In the genomic region with DNA sequence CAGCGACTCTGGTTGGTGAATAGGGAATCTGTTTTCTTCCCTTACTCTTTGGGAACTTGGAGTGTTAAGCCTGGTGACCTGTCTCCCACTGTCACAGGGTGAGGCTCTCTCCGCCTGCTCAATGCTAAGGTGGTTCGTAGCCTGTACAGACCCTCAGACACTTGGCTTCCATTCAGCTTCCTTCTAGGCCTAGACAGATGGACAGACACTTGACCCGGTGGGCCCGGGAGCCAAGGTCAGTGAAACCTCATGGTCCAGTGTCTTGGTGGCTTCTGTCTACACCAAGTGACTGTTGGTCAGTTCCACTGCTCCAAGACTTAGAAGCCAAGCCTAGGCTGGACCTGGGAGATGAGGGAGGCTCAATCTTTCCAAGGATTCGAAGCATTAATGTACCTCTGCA, we compare ENCODE assay signal across 8 mouse cellular contexts. TPM values are rescaled to one million over a fixed set of nuclear protein-coding genes. Genes with fewer than 3 reads are reported as not detected.
DNase-seq lines count a peak whose midpoint lies in the region; ATAC-seq and TF ChIP-seq lines count a peak whose summit lies in the region.
"Had no signal": no experiment of that assay in that cellular context is flagged by ENCODE, and none has a peak within 500 bp of the region (broad histone marks: within the 10 kb centered on the region; RNA-seq: fewer than 3 reads in every experiment).

No protein-coding gene starts in this region.

- no peak overlapping the region for H3K27ac ChIP-seq in kidney, embryonic 15.5 days
- no peak overlapping the region for H3K27ac ChIP-seq in CH12.LX (ENCODE audit: insufficient read depth, low read depth)
- H3K27ac ChIP-seq in liver, embryonic 12.5 days = no peak overlapping the region
- H3K27ac ChIP-seq: neural tube, embryonic 12.5 days had no signal

- TF ChIP-seq CTCF in CH12.LX (conservative IDR thresholded peaks at IDR 0.05 in 1 of 2, IDR thresholded peaks at IDR 0.05 in 1 of 2; ENCODE audit: low read depth in 2 of 2, low read length in 2 of 2) (no peak), G1E (IDR thresholded peaks at IDR 0.05; ENCODE audit: low read depth, low read length) (no peak)

- DNase-seq in kidney, postnatal 14 days = no peak
- no peak for DNase-seq in CH12.LX (ENCODE audit: extremely low read depth)
- no peak for DNase-seq in G1E (ENCODE audit: low spot score)
- no peak for DNase-seq in ovary, postnatal 36 days (ENCODE audit: low spot score)
- no peak for DNase-seq in urinary bladder, postnatal 14 days (ENCODE audit: low spot score)

- no peak for TF ChIP-seq EP300 in CH12.LX (IDR thresholded peaks at IDR 0.05; ENCODE audit: low read length)

- no peaks in the 10 kb centered on the region; the same call in 1 of the 2 replicates for H3K79me2 ChIP-seq in CH12.LX (replicated peaks; ENCODE audit: control insufficient read depth, extremely low read depth, insufficient read depth, poor library complexity, severe bottlenecking)

- 91% methylated on average over 6 of the region's 6 CpGs for WGBS in kidney, embryonic 15.5 days
- WGBS in liver, embryonic 12.5 days (ENCODE audit: insufficient replicate concordance) = 73% methylated on average over 6 of the region's 6 CpGs

- H3K4me1 ChIP-seq in kidney, embryonic 15.5 days = peaks cover 43% of the 10 kb centered on the region
- H3K4me1 ChIP-seq in CH12.LX (ENCODE audit: control insufficient read depth in 1 of 2, insufficient read depth in 2 of 2) = peaks cover 0 to 15% of the 10 kb centered on the region in 2 experiments; a peak in 3 of 4 replicates
- H3K4me1 ChIP-seq in G1E (ENCODE audit: insufficient read depth, low read depth, low read length) = peaks cover 65% of the 10 kb centered on the region
- peaks cover 50% of the 10 kb centered on the region for H3K4me1 ChIP-seq in liver, embryonic 12.5 days

- 0 out of 2 replicates have a peak, but pooled peaks cover 5% of the 10 kb centered on the region for H3K9me3 ChIP-seq in kidney, embryonic 15.5 days (replicated peaks)
- H3K9me3 ChIP-seq in CH12.LX (replicated peaks; ENCODE audit: low read length) (peaks cover 16% of the 10 kb centered on the region), G1E (replicated peaks) (no peaks in the 10 kb centered on the region)
- no peaks in the 10 kb centered on the region for H3K9me3 ChIP-seq in liver, embryonic 12.5 days (replicated peaks)
- H3K9me3 ChIP-seq: neural tube, embryonic 12.5 days had no signal

- no peak overlapping the region for H3K9ac ChIP-seq in kidney, embryonic 15.5 days
- H3K9ac ChIP-seq in CH12.LX (ENCODE audit: insufficient read depth, low read depth) = peak overlapping the region; percentile 72
- no peak overlapping the region for H3K9ac ChIP-seq in liver, embryonic 12.5 days
- H3K9ac ChIP-seq: neural tube, embryonic 12.5 days had no signal

- no peaks in the 10 kb centered on the region for H3K36me3 ChIP-seq in kidney, embryonic 15.5 days
- H3K36me3 ChIP-seq in CH12.LX (replicated peaks in 1 of 2; ENCODE audit: control insufficient read depth in 1 of 2, insufficient read depth in 1 of 2, low read length in 1 of 2) (no peaks in the 10 kb centered on the region), G1E (replicated peaks) (peaks cover 58% of the 10 kb centered on the region)
- no peaks in the 10 kb centered on the region; the same call in 1 of the 2 replicates for H3K36me3 ChIP-seq in liver, embryonic 12.5 days
- H3K36me3 ChIP-seq: neural tube, embryonic 12.5 days had no signal

- H3K4me2 ChIP-seq in kidney, embryonic 15.5 days = 0 out of 2 replicates have a peak overlapping the region, but pooled peaks have one; percentile 19
- peak overlapping the region; percentile 48; the same call in 1 of the 2 replicates for H3K4me2 ChIP-seq in CH12.LX (ENCODE audit: insufficient read depth, low read depth, poor library complexity, severe bottlenecking)
- H3K4me2 ChIP-seq in liver, embryonic 12.5 days = peak overlapping the region; percentile 87
- H3K4me2 ChIP-seq: neural tube, embryonic 12.5 days had no signal

- TF ChIP-seq RAD21 in CH12.LX (IDR thresholded peaks at IDR 0.05; ENCODE audit: low read depth, low read length) = no peak

- no peak for ATAC-seq in kidney, embryonic 15.5 days (replicated peaks; ENCODE audit: low FRiP score)
- no peak for ATAC-seq in G1E (ENCODE audit: extremely low read depth, insufficient number of reproducible peaks, low FRiP score, poor library complexity, severe bottlenecking)
- ATAC-seq in liver, embryonic 12.5 days = no peak

- no peak for TF ChIP-seq POLR2A in CH12.LX (IDR thresholded peaks at IDR 0.05; ENCODE audit: low read depth, low read length)

- in situ Hi-C loops in CH12.LX (cut with MboI; ENCODE audit: low pct_ligation_motif_present, low pct_unique_long_range_greater_than_20kb, low sequenced_read_pairs) = no loop called here

- peaks cover 20% of the 10 kb centered on the region for H3K27me3 ChIP-seq in kidney, embryonic 15.5 days
- H3K27me3 ChIP-seq in CH12.LX (replicated peaks) (peaks cover 73% of the 10 kb centered on the region), G1E (ENCODE audit: insufficient read depth, low read length) (peaks cover 15% of the 10 kb centered on the region; the same call in 1 of the 2 replicates)
- H3K27me3 ChIP-seq in liver, embryonic 12.5 days (replicated peaks) = peaks cover 53% of the 10 kb centered on the region

- dilution Hi-C loops in CH12.LX (cut with MboI; ENCODE audit: extremely low pct_ligation_motif_present, extremely low pct_unique_long_range_greater_than_20kb, low sequenced_read_pairs) = loop anchor here (25.0 kb wide), 1 partner anchor 196 kb away; no protein-coding TSS in a partner anchor

- H3K4me3 ChIP-seq in kidney, embryonic 15.5 days (replicated peaks) = no peak overlapping the region
- H3K4me3 ChIP-seq in CH12.LX (replicated peaks in 1 of 3; ENCODE audit: low read depth in 2 of 3, low read length in 2 of 3, poor library complexity in 1 of 3) (peak overlapping the region in 1 of 3 experiments; percentile 64), G1E (ENCODE audit: low read depth, low read length) (peak overlapping the region; percentile 86; the same call in 1 of the 2 replicates)
- peak overlapping the region; percentile 72; the same call in 1 of the 2 replicates for H3K4me3 ChIP-seq in liver, embryonic 12.5 days
- H3K4me3 ChIP-seq: neural tube, embryonic 12.5 days had no signal

TF ChIP-seq in CH12.LX, 34 proteins besides CTCF, POLR2A, EP300 and RAD21 (continues in another document):
- no peak for TF ChIP-seq TBP (conservative IDR thresholded peaks at IDR 0.05; ENCODE audit: low read depth, low read length)
- TF ChIP-seq ZMIZ1 (IDR thresholded peaks at IDR 0.05; ENCODE audit: low read depth, low read length) = no peak
- TF ChIP-seq TCF12 (IDR thresholded peaks at IDR 0.05; ENCODE audit: low read depth, low read length) = no peak
- TF ChIP-seq UBTF (IDR thresholded peaks at IDR 0.05; ENCODE audit: low read depth, low read length) = no peak
- no peak for TF ChIP-seq BHLHE40 (IDR thresholded peaks at IDR 0.05; ENCODE audit: low read depth, low read length)
- no peak for TF ChIP-seq PAX5 (IDR thresholded peaks at IDR 0.05; ENCODE audit: low read length)
- no peak for TF ChIP-seq ZNF384 (IDR thresholded peaks at IDR 0.05; ENCODE audit: low read depth, low read length)
- TF ChIP-seq NRF1 (IDR thresholded peaks at IDR 0.05; ENCODE audit: low read depth, low read length) = no peak
- no peak for TF ChIP-seq ETS1 (conservative IDR thresholded peaks at IDR 0.05; ENCODE audit: low read depth, low read length)
- TF ChIP-seq POLR2AphosphoS2 (IDR thresholded peaks at IDR 0.05; ENCODE audit: low read depth, low read length) = no peak
- TF ChIP-seq MAFK (IDR thresholded peaks at IDR 0.05; ENCODE audit: insufficient replicate concordance, low read length) = no peak
- no peak for TF ChIP-seq MEF2A (IDR thresholded peaks at IDR 0.05; ENCODE audit: borderline replicate concordance, low read depth, low read length)
- TF ChIP-seq USF1 (IDR thresholded peaks at IDR 0.05; ENCODE audit: low read depth, low read length) = no peak
- TF ChIP-seq SMC3 (IDR thresholded peaks at IDR 0.05; ENCODE audit: low read depth, low read length) = no peak

RNA-seq across cellular contexts. Expression of a gene that starts 1.8 kb away (rescaled TPM):
- 47.3 and 48.1 TPM in 2 replicates for polyA plus RNA-seq in kidney, embryonic 15.5 days (2015; fragmentation: Nextera tagmentation; extraction: Ambion mirVana)
- total RNA-seq in CH12.LX (2012; rRNA removed) (30.9 and 31.0 TPM in 2 replicates), CH12.LX (2014; rRNA removed) (25.1 and 27.9 TPM in 2 replicates), G1E (2014; fragmentation: Nextera tagmentation) (14.1 and 20.1 TPM in 2 replicates), G1E (2017) (17.5 and 18.3 TPM in 2 replicates)
- polyA plus RNA-seq in CH12.LX (2012; ENCODE audit: insufficient read length, low read depth) (29.4 and 29.5 TPM in 2 replicates), G1E (2012) (36.9 and 38.8 TPM in 2 replicates)
- 27.3 and 30.4 TPM in 2 replicates for polyA plus RNA-seq in liver, embryonic 12.5 days (2016; fragmentation: Nextera tagmentation; extraction: Ambion mirVana)

RNA-seq across cellular contexts. Expression of a gene that starts 2.7 kb away (rescaled TPM):
- polyA plus RNA-seq in kidney, embryonic 15.5 days (2015; fragmentation: Nextera tagmentation; extraction: Ambion mirVana) = 5.1 and 5.7 TPM in 2 replicates
- total RNA-seq in CH12.LX (2012; rRNA removed) = 2.3 and 6.2 TPM in 2 replicates
- total RNA-seq in CH12.LX (2014; rRNA removed) = 0.19 TPM in 1 of 2 replicates, not detected in the other
- polyA plus RNA-seq in CH12.LX (2012; ENCODE audit: insufficient read length, low read depth) = 0.24 TPM in 1 of 2 replicates, not detected in the other
- total RNA-seq in G1E (2014; fragmentation: Nextera tagmentation) = 10.5 and 12.5 TPM in 2 replicates
- 12.9 and 33.6 TPM in 2 replicates for total RNA-seq in G1E (2017)
- polyA plus RNA-seq in G1E (2012) = 61.6 and 87.9 TPM in 2 replicates
- 21.8 and 23.4 TPM in 2 replicates for polyA plus RNA-seq in liver, embryonic 12.5 days (2016; fragmentation: Nextera tagmentation; extraction: Ambion mirVana)

RNA-seq across cellular contexts. Expression of a gene that starts 30.1 kb away (rescaled TPM):
- polyA plus RNA-seq in kidney, embryonic 15.5 days (2015; fragmentation: Nextera tagmentation; extraction: Ambion mirVana) = 12.1 and 12.8 TPM in 2 replicates
- total RNA-seq in CH12.LX (2012; rRNA removed) (10.3 and 15.0 TPM in 2 replicates), CH12.LX (2014; rRNA removed) (not detected in 2 replicates), G1E (2014; fragmentation: Nextera tagmentation) (6.2 and 8.1 TPM in 2 replicates), G1E (2017) (0.11 TPM in 1 of 2 replicates, not detected in the other)
- polyA plus RNA-seq in CH12.LX (2012; ENCODE audit: insufficient read length, low read depth) (2.4 TPM in 1 of 2 replicates, not detected in the other), G1E (2012) (not detected in 2 replicates)
- 1.8 and 4.8 TPM in 2 replicates for polyA plus RNA-seq in liver, embryonic 12.5 days (2016; fragmentation: Nextera tagmentation; extraction: Ambion mirVana)

RNA-seq across cellular contexts. Expression of a gene that starts 59.5 kb away (rescaled TPM):
- polyA plus RNA-seq in kidney, embryonic 15.5 days (2015; fragmentation: Nextera tagmentation; extraction: Ambion mirVana) = 284 and 313 TPM in 2 replicates
- total RNA-seq in CH12.LX (2012; rRNA removed) (126 TPM in 2 replicates), CH12.LX (2014; rRNA removed) (84.0 and 92.8 TPM in 2 replicates), G1E (2014; fragmentation: Nextera tagmentation) (149 and 162 TPM in 2 replicates), G1E (2017) (81.3 and 83.9 TPM in 2 replicates)
- polyA plus RNA-seq in CH12.LX (2012; ENCODE audit: insufficient read length, low read depth) (157 and 184 TPM in 2 replicates), G1E (2012) (197 and 203 TPM in 2 replicates)
- 256 and 259 TPM in 2 replicates for polyA plus RNA-seq in liver, embryonic 12.5 days (2016; fragmentation: Nextera tagmentation; extraction: Ambion mirVana)

Comparison
In these comparisons a context has a peak if more than half of its experiments do, and no peak if none do; other contexts are left out.
1. H3K4me2 ChIP-seq: peak in every context shown above with its lines; median percentile 87 in liver, embryonic 12.5 days; 48 in CH12.LX; 19 in kidney, embryonic 15.5 days.